Mouse (Mus musculus) macrophage (primary cell): ENCODE measurements around the gene Pet117. TPM values are rescaled to one million over a fixed set of nuclear protein-coding genes. Genes with fewer than 3 reads are reported as not detected.

Experiments used
- H3K27ac ChIP-seq: fragments of 350-480 bp; formaldehyde crosslinking; 2 replicates; pipeline ENCODE4 v1.9.0; 2021
- H3K36me3 ChIP-seq: fragments of 350-480 bp; formaldehyde crosslinking; 2 replicates; pipeline ENCODE4 v1.9.0; 2021; ENCODE audit errors: inconsistent target
- H3K4me3 ChIP-seq: fragments of 350-480 bp; formaldehyde crosslinking; 2 replicates; pipeline ENCODE4 v1.9.0; 2021; ENCODE audit errors: inconsistent target
- H3K79me2 ChIP-seq: fragments of 350-480 bp; formaldehyde crosslinking; 2 replicates; pipeline ENCODE4 v1.9.0; 2021; ENCODE audit errors: inconsistent target
- WGBS: methylation state at CpG from one replicate; pipeline ENCODE4 v1.1.7; 2026; ENCODE audit warnings: inconsistent platforms; ENCODE audit not compliant: missing documents; 5-methylcytosine and 5-hydroxymethylcytosine counted together
- polyA plus RNA-seq: library from polyadenylated mRNA; stranded (reverse); fragments of 250-400 nt; gene quantifications from 3 replicates; pipeline ENCODE4 v1.2.4, GENCODE M21; 2018; ENCODE audit warnings: inconsistent platforms
- total RNA-seq, 78 experiments: library from RNA; depleted of rRNA; stranded (reverse); fragments of 250-400 nt; gene quantifications; 1 replicate in 9 of 78; 2 replicates in 24 of 78; 3 replicates in 43 of 78; 4 replicates in 2 of 78; pipeline ENCODE4 v1.2.4; 2018; ENCODE audit warnings: inconsistent platforms in 56 of 78

The Pet117 gene
- total RNA-seq (2018; cell fraction: chromatin; rRNA removed): 10 to 100 TPM in 1 of 26 experiments, 1 to 10 TPM in 2, under 1 TPM in 1, not detected in 22; 0.90 to 13.4 (median 8.5) TPM
- not detected for total RNA-seq (2018; cell fraction: cytosol; rRNA removed)
- total RNA-seq (2018; cell fraction: nucleus; rRNA removed): 10 to 100 TPM in 1 of 26 experiments, 1 to 10 TPM in 2, not detected in 23; 1.7 to 13.6 (median 5.6) TPM
- polyA plus RNA-seq: 11.6 TPM in 1 of 3 replicates, not detected in the others

- H3K4me3 ChIP-seq: peak within 1 kb of the TSS; percentile 85
- H3K27ac ChIP-seq: peak within 1 kb of the TSS; percentile 91
- 6% methylated on average over 38 of the region's 38 CpGs for WGBS
- peaks cover 43% of the 10 kb centered on the region for H3K79me2 ChIP-seq
- H3K36me3 ChIP-seq: peaks cover 4% of the 10 kb centered on the region
Measured at GRCm38 (mm10) chr2:144368400-144369019, at the start of gene Pet117, which contains the start of gene Kat14. TSS of gene Pet117 (plus strand) at chr2:144368996. TSS of gene Kat14 (plus strand) at chr2:144368983.

GRCm38 (mm10) chr2:144324218-144324617 lies 44.6 kb upstream of the Pet117 start:
- 82% methylated on average over 3 of the region's 3 CpGs for WGBS
- no peak overlapping the region for H3K4me3 ChIP-seq
- H3K36me3 ChIP-seq: no peaks in the 10 kb centered on the region
- no peak overlapping the region for H3K27ac ChIP-seq
- no peaks in the 10 kb centered on the region for H3K79me2 ChIP-seq

- Histone ChIP-seq H3K36me3 (no peaks in the 10 kb centered on the region), H3K27ac (no peak overlapping the region), H3K79me2 (no peaks in the 10 kb centered on the region), H3K4me3 (no peak overlapping the region)
- 58% methylated on average over 2 of the region's 10 CpGs for WGBS
Measured at GRCm38 (mm10) chr2:144329451-144329850, 39.3 kb upstream of the Pet117 start.

- WGBS: 21% methylated on average over 10 of the region's 10 CpGs
- Histone ChIP-seq H3K27ac (no peak overlapping the region), H3K79me2 (no peaks in the 10 kb centered on the region), H3K4me3 (no peak overlapping the region), H3K36me3 (no peaks in the 10 kb centered on the region)
Measured at GRCm38 (mm10) chr2:144329937-144330336, 38.9 kb upstream of the Pet117 start.

GRCm38 (mm10) chr2:144330352-144330959 lies 38.3 kb upstream of the Pet117 start:
- H3K79me2 ChIP-seq: no peaks in the 10 kb centered on the region
- 9% methylated on average over 31 of the region's 41 CpGs for WGBS
- H3K4me3 ChIP-seq: no peak overlapping the region
- no peak overlapping the region for H3K27ac ChIP-seq
- H3K36me3 ChIP-seq: no peaks in the 10 kb centered on the region

- no peak overlapping the region for H3K27ac ChIP-seq
- 3% methylated on average over 47 of the region's 50 CpGs for WGBS
Measured at GRCm38 (mm10) chr2:144330960-144331371, 37.8 kb upstream of the Pet117 start.

GRCm38 (mm10) chr2:144331401-144332302 lies 37.1 kb upstream of the Pet117 start, which contains the start of gene Ovol2:
TSS of gene Ovol2 (minus strand) at chr2:144332146.
- H3K79me2 ChIP-seq: no peaks in the 10 kb centered on the region
- 5% methylated on average over 62 of the region's 62 CpGs for WGBS
- H3K27ac ChIP-seq: no peak within 1 kb of the TSS
- no peak within 1 kb of the TSS for H3K4me3 ChIP-seq
- H3K36me3 ChIP-seq: no peaks in the 10 kb centered on the region

More at GRCm38 (mm10) chr2:144330960-144331371, 37.8 kb upstream of the Pet117 start:
- H3K79me2 ChIP-seq: no peaks in the 10 kb centered on the region
- H3K36me3 ChIP-seq: no peaks in the 10 kb centered on the region
- H3K4me3 ChIP-seq: no peak overlapping the region

- Histone ChIP-seq H3K79me2 (no peaks in the 10 kb centered on the region), H3K36me3 (no peaks in the 10 kb centered on the region), H3K27ac (no peak overlapping the region), H3K4me3 (no peak overlapping the region)
- 18% methylated on average over 9 of the region's 9 CpGs for WGBS
Measured at GRCm38 (mm10) chr2:144332486-144332885, 36.3 kb upstream of the Pet117 start.

- 34% methylated on average over 28 of the region's 28 CpGs for WGBS
- H3K79me2 ChIP-seq: peaks cover 3% of the 10 kb centered on the region; the same call in 1 of the 2 replicates
- no peaks in the 10 kb centered on the region for H3K36me3 ChIP-seq
- no peak overlapping the region for H3K4me3 ChIP-seq
- no peak overlapping the region for H3K27ac ChIP-seq
Measured at GRCm38 (mm10) chr2:144333138-144333842, 35.5 kb upstream of the Pet117 start.

- 5% methylated on average over 3 of the region's 3 CpGs for WGBS
- peak overlapping the region; percentile 41 for H3K4me3 ChIP-seq
- peaks cover 13% of the 10 kb centered on the region for H3K36me3 ChIP-seq
- peaks cover 14% of the 10 kb centered on the region; the same call in 1 of the 2 replicates for H3K79me2 ChIP-seq
- H3K27ac ChIP-seq: peak overlapping the region; percentile 89
Measured at GRCm38 (mm10) chr2:144337230-144337629, 31.6 kb upstream of the Pet117 start.

- H3K79me2 ChIP-seq: peaks cover 14% of the 10 kb centered on the region; the same call in 1 of the 2 replicates
- peaks cover 18% of the 10 kb centered on the region for H3K36me3 ChIP-seq
- H3K4me3 ChIP-seq: peak overlapping the region; percentile 41
- H3K27ac ChIP-seq: peak overlapping the region; percentile 89
- 9% methylated on average over 8 of the region's 8 CpGs for WGBS
Measured at GRCm38 (mm10) chr2:144337701-144338100, 31.1 kb upstream of the Pet117 start.

GRCm38 (mm10) chr2:144338149-144338548 lies 30.6 kb upstream of the Pet117 start:
- Histone ChIP-seq H3K4me3 (peak overlapping the region; percentile 41; the same call in 1 of the 2 replicates), H3K36me3 (peaks cover 22% of the 10 kb centered on the region), H3K79me2 (peaks cover 14% of the 10 kb centered on the region; the same call in 1 of the 2 replicates), H3K27ac (peak overlapping the region; percentile 89)
- WGBS: 63% methylated on average over 6 of the region's 6 CpGs

GRCm38 (mm10) chr2:144343158-144343557 lies 25.6 kb upstream of the Pet117 start:
- 35% methylated on average over 4 of the region's 4 CpGs for WGBS
- H3K27ac ChIP-seq: no peak overlapping the region

More at GRCm38 (mm10) chr2:144343158-144343557, 25.6 kb upstream of the Pet117 start:
- peaks cover 11% of the 10 kb centered on the region; the same call in 1 of the 2 replicates for H3K79me2 ChIP-seq
- H3K4me3 ChIP-seq: no peak overlapping the region
- H3K36me3 ChIP-seq: peaks cover 24% of the 10 kb centered on the region
